Mouse (Mus musculus) layer of hippocampus, postnatal 14 days (tissue): ENCODE measurements around the gene Ptprn2. TPM values are rescaled to one million over a fixed set of nuclear protein-coding genes. Genes with fewer than 3 reads are reported as not detected.

Experiments
- DNase-seq, 2 experiments: peaks; one replicate each; pipeline ENCODE4 v3.0.0; 2021 to 2022; ENCODE audit warnings: low spot score in 2 of 2, mixed read lengths in 1 of 2
- total RNA-seq, 2 experiments: library from RNA; stranded (reverse); gene quantifications; 2 replicates each; pipeline ENCODE4 v1.2.3; 2021

Gene Ptprn2
- total RNA-seq, 2 experiments from 2014 or later, result 256 to 277 TPM

GRCm38 (mm10) chr12:116968215-116968939, 482.9 kb downstream of the Ptprn2 start:
- peak in 1 of 2 experiments; percentile 19 for DNase-seq

- no peak for DNase-seq
Measured at GRCm38 (mm10) chr12:116975547-116975946, 490.0 kb downstream of the Ptprn2 start.

- DNase-seq, result no peak
Measured at GRCm38 (mm10) chr12:116976981-116977380, 491.5 kb downstream of the Ptprn2 start.

- DNase-seq, result no peak
Measured at GRCm38 (mm10) chr12:116978201-116978600, 492.7 kb downstream of the Ptprn2 start.

GRCm38 (mm10) chr12:116981315-116981714, 495.8 kb downstream of the Ptprn2 start:
- DNase-seq, result no peak

GRCm38 (mm10) chr12:116989144-116989543, 503.6 kb downstream of the Ptprn2 start:
- DNase-seq, result no peak

GRCm38 (mm10) chr12:117001546-117002148, 516.1 kb downstream of the Ptprn2 start:
- no peak for DNase-seq

- DNase-seq, result no peak
Measured at GRCm38 (mm10) chr12:117016753-117017595, 531.5 kb downstream of the Ptprn2 start.

- no peak for DNase-seq
Measured at GRCm38 (mm10) chr12:117017912-117018311, 532.4 kb downstream of the Ptprn2 start.

- no peak for DNase-seq
Measured at GRCm38 (mm10) chr12:117023235-117023634, 537.7 kb downstream of the Ptprn2 start.

GRCm38 (mm10) chr12:117024916-117025315, 539.4 kb downstream of the Ptprn2 start:
- DNase-seq, result peak; percentile 17 to 63

- no peak for DNase-seq
Measured at GRCm38 (mm10) chr12:117025676-117026075, 540.2 kb downstream of the Ptprn2 start.

- DNase-seq, result no peak
Measured at GRCm38 (mm10) chr12:117027351-117027750, 541.8 kb downstream of the Ptprn2 start.

- DNase-seq, result peak in 1 of 2 experiments; percentile 36
Measured at GRCm38 (mm10) chr12:117028333-117028961, 542.9 kb downstream of the Ptprn2 start.

GRCm38 (mm10) chr12:117033172-117033571, 547.7 kb downstream of the Ptprn2 start:
- DNase-seq, result no peak

- DNase-seq, result no peak
Measured at GRCm38 (mm10) chr12:117034506-117034905, 549.0 kb downstream of the Ptprn2 start.

- DNase-seq, result peak; percentile 62 to 80
Measured at GRCm38 (mm10) chr12:117035243-117035642, 549.7 kb downstream of the Ptprn2 start.

GRCm38 (mm10) chr12:117039411-117039810, 553.9 kb downstream of the Ptprn2 start:
- no peak for DNase-seq

- DNase-seq, result no peak
Measured at GRCm38 (mm10) chr12:117041409-117041808, 555.9 kb downstream of the Ptprn2 start.

- no peak for DNase-seq
Measured at GRCm38 (mm10) chr12:117042706-117043105, 557.2 kb downstream of the Ptprn2 start.
